Mouse (Mus musculus) lung, adult 2 months (tissue): ENCODE results near the gene Gm10053. TPM values are rescaled to one million over a fixed set of nuclear protein-coding genes. Genes with fewer than 3 reads are reported as not detected.
"Not testable (repeated sequence)": the region's sequence is repeated elsewhere in the genome, so short reads cannot be mapped to it uniquely, and the experiment has no call there.

Experiments
- DNase-seq: peaks from one replicate; pipeline ENCODE4 v3.0.0; 2022
- H3K4me1 ChIP-seq: fragments of 200-500 bp; 2 replicates; pipeline ENCODE4 v1.6.1; 2011; ENCODE audit warnings: low read length; ENCODE audit not compliant: control insufficient read depth, insufficient read depth
- H3K4me3 ChIP-seq: fragments of 200-500 bp; replicated peaks from 2 replicates; pipeline ENCODE3; 2011; ENCODE audit warnings: low read depth, mild to moderate bottlenecking, control low read depth, low read length; ENCODE audit errors: extremely low read depth
- CTCF ChIP-seq: fragments of 200-500 bp; IDR thresholded peaks from 2 replicates; pipeline ENCODE4 v1.5.1; 2011; ENCODE audit warnings: mild to moderate bottlenecking, low read length, control low read depth; ENCODE audit not compliant: insufficient read depth
- POLR2A ChIP-seq: fragments of 200-500 bp; IDR thresholded peaks from 2 replicates; pipeline ENCODE4 v1.6.1; 2011; ENCODE audit warnings: low read depth, mild to moderate bottlenecking, control low read depth, low read length, borderline replicate concordance; ENCODE audit errors: extremely low read depth
- WGBS: fragments of 180-500 bp; shearing (Covaris S2); methylation state at CpG from one replicate; pipeline ENCODE4 v1.1.7; 2018; 5-methylcytosine and 5-hydroxymethylcytosine counted together
- polyA plus RNA-seq: library from polyadenylated mRNA; depleted of rRNA; stranded (reverse); fragments of >200 nt; gene quantifications from 2 replicates; pipeline ENCODE4 v1.2.3, GENCODE M21; 2012; rRNA removed

The Gm10053 gene
- polyA plus RNA-seq, result 2.6 and 9.2 TPM in 2 replicates

GRCm38 (mm10) chr19:24875129-24875870 lies at the start of gene Gm10053:
Gene Gm10053 (plus strand): TSS chr19:24875686.
- not testable (repeated sequence) for H3K4me1 ChIP-seq, DNase-seq, H3K4me3 ChIP-seq
- WGBS, result 67% methylated on average over 23 of the region's 26 CpGs

- TF ChIP-seq POLR2A (no peak), CTCF (no peak)
- H3K4me1 ChIP-seq, result no peaks in the 10 kb centered on the region; the same call in 1 of the 2 replicates
- WGBS, result 72% methylated on average over 3 of the region's 3 CpGs
- H3K4me3 ChIP-seq, result no peak overlapping the region
- no peak for DNase-seq
Observed at GRCm38 (mm10) chr19:24842080-24842479, 33.4 kb upstream of the Gm10053 start.

- WGBS, result 32% methylated on average over 7 of the region's 7 CpGs
Observed at GRCm38 (mm10) chr19:24845007-24845546, 30.4 kb upstream of the Gm10053 start.

GRCm38 (mm10) chr19:24848345-24848744 lies 27.1 kb upstream of the Gm10053 start:
- no peak overlapping the region for H3K4me3 ChIP-seq
- TF ChIP-seq POLR2A, result no peak
- no peak for TF ChIP-seq CTCF
- no peak for DNase-seq
- no peaks in the 10 kb centered on the region; the same call in 1 of the 2 replicates for H3K4me1 ChIP-seq
- 51% methylated on average over 7 of the region's 7 CpGs for WGBS

More at GRCm38 (mm10) chr19:24845007-24845546, 30.4 kb upstream of the Gm10053 start:
- no peaks in the 10 kb centered on the region; the same call in 1 of the 2 replicates for H3K4me1 ChIP-seq
- DNase-seq, result no peak
- no peak for TF ChIP-seq POLR2A
- no peak for TF ChIP-seq CTCF
- H3K4me3 ChIP-seq, result no peak overlapping the region

GRCm38 (mm10) chr19:24848844-24849243 lies 26.6 kb upstream of the Gm10053 start:
- TF ChIP-seq POLR2A (no peak), CTCF (no peak)
- DNase-seq, result no peak
- no peak overlapping the region for H3K4me3 ChIP-seq
- WGBS, result 77% methylated on average over 2 of the region's 2 CpGs
- no peaks in the 10 kb centered on the region; the same call in 1 of the 2 replicates for H3K4me1 ChIP-seq

- H3K4me3 ChIP-seq, result no peak overlapping the region
- H3K4me1 ChIP-seq, result no peaks in the 10 kb centered on the region; the same call in 1 of the 2 replicates
- DNase-seq, result peak; percentile 8
- 53% methylated on average over 21 of the region's 21 CpGs for WGBS
- TF ChIP-seq POLR2A (no peak), CTCF (no peak)
Observed at GRCm38 (mm10) chr19:24851456-24852315, 23.8 kb upstream of the Gm10053 start.

GRCm38 (mm10) chr19:24861276-24861611 lies 14.2 kb upstream of the Gm10053 start:
- no peak for DNase-seq
- peak overlapping the region; percentile 59 for H3K4me3 ChIP-seq
- H3K4me1 ChIP-seq, result no peaks in the 10 kb centered on the region
- 17% methylated on average over 13 of the region's 13 CpGs for WGBS
- no peak for TF ChIP-seq POLR2A
- no peak for TF ChIP-seq CTCF

GRCm38 (mm10) chr19:24861612-24862451 lies 13.7 kb upstream of the Gm10053 start, which contains the start of gene Pgm5:
Gene Pgm5 (minus strand): TSS chr19:24861855.
- WGBS, result 2% methylated on average over 39 of the region's 39 CpGs
- TF ChIP-seq POLR2A (0 out of 2 replicates have a peak, but pooled peaks have one; percentile 8), CTCF (no peak)
- Histone ChIP-seq H3K4me1 (no peaks in the 10 kb centered on the region), H3K4me3 (peak within 1 kb of the TSS; percentile 59)
- DNase-seq, result peak; percentile 14

- TF ChIP-seq CTCF (no peak), POLR2A (no peak)
- 77% methylated on average over 9 of the region's 9 CpGs for WGBS
- no peaks in the 10 kb centered on the region for H3K4me1 ChIP-seq
- no peak overlapping the region for H3K4me3 ChIP-seq
- DNase-seq, result no peak
Observed at GRCm38 (mm10) chr19:24865436-24865835, 10.1 kb upstream of the Gm10053 start.
